Mouse (Mus musculus) forebrain, embryonic 15.5 days (tissue): ENCODE measurements around the gene Gm9195. TPM values are rescaled to one million over a fixed set of nuclear protein-coding genes. Genes with fewer than 3 reads are reported as not detected.
A peak's percentile ranks its signal among the peaks of the same experiment; 100 is the strongest.

Source experiments
- ATAC-seq: fragments of 200-750 bp; cut with Nextera tagmentation; replicated peaks from 2 replicates; pipeline ENCODE4 v1.8.0; 2017; ENCODE audit warnings: mild to moderate bottlenecking, moderate TSS enrichment, moderate library complexity
- H3K27ac ChIP-seq: fragments of 300-500 bp; sonication (generic); replicated peaks from 2 replicates; pipeline ENCODE4 v1.5.1; 2015; ENCODE audit warnings: mild to moderate bottlenecking, inconsistent platforms
- H3K27me3 ChIP-seq: fragments of 300-500 bp; sonication (generic); 2 replicates; pipeline ENCODE4 v1.6.1; 2015; ENCODE audit warnings: inconsistent platforms
- H3K36me3 ChIP-seq: fragments of 300-500 bp; sonication (generic); 2 replicates; pipeline ENCODE4 v1.6.1; 2015; ENCODE audit warnings: mild to moderate bottlenecking, inconsistent platforms
- H3K4me1 ChIP-seq: fragments of 300-500 bp; sonication (generic); 2 replicates; pipeline ENCODE4 v1.6.1; 2015; ENCODE audit warnings: inconsistent platforms
- H3K4me2 ChIP-seq: fragments of 300-500 bp; sonication (generic); replicated peaks from 2 replicates; pipeline ENCODE4 v1.6.1; 2015; ENCODE audit warnings: mild to moderate bottlenecking, inconsistent platforms
- H3K4me3 ChIP-seq: fragments of 300-500 bp; sonication (generic); 2 replicates; pipeline ENCODE4 v1.5.1; 2015; ENCODE audit warnings: mild to moderate bottlenecking, inconsistent platforms
- H3K9ac ChIP-seq: fragments of 300-500 bp; sonication (generic); replicated peaks from 2 replicates; pipeline ENCODE4 v1.6.1; 2015; ENCODE audit warnings: mild to moderate bottlenecking, inconsistent platforms
- H3K9me3 ChIP-seq: fragments of 300-500 bp; sonication (generic); 2 replicates; pipeline ENCODE4 v1.6.1; 2016; ENCODE audit warnings: inconsistent platforms
- WGBS: fragments of 180-500 bp; shearing (Covaris S2); methylation state at CpG from one replicate; pipeline ENCODE4 v1.1.7; 2015; ENCODE audit warnings: mixed read lengths; 5-methylcytosine and 5-hydroxymethylcytosine counted together
- polyA plus RNA-seq: library from polyadenylated mRNA; unstranded; fragments of >200 nt; fragmentation: Nextera tagmentation; extraction: Ambion mirVana; gene quantifications from 2 replicates; pipeline ENCODE4 v1.2.1, GENCODE M21; 2015

Gene Gm9195
- polyA plus RNA-seq, 1 experiment from 2014 or later: not detected

DNA sequence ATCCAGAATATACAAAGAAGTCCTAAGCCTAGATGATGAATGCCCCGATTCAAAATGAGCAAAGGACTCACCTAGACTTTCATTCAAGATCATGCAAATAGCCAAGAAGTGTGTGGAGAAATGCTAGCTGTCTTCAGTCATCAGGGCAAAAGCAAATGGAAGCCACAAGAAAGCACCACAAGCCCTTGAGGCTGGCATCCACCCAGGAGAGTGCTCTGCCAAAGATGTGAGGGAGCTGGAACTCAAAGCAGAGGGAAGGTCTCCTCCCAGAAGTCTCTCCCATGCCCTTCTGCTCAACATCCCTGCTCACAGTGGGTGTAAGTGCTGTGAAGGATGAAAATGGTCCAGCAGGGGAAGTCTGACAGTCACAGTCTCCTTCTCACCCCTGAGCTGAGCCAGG is 52.7 kb downstream of the Gm9195 start:
- H3K9ac ChIP-seq: no peak overlapping the region
- WGBS: 88% methylated on average over 1 of the region's 1 CpGs
- H3K9me3 ChIP-seq: no peaks in the 10 kb centered on the region
- no peaks in the 10 kb centered on the region for H3K27me3 ChIP-seq
- H3K4me1 ChIP-seq: no peaks in the 10 kb centered on the region
- ATAC-seq: no peak
- no peak overlapping the region for H3K27ac ChIP-seq
- H3K36me3 ChIP-seq: no peaks in the 10 kb centered on the region
- H3K4me2 ChIP-seq: no peak overlapping the region
- H3K4me3 ChIP-seq: no peak overlapping the region

- Histone ChIP-seq H3K27me3 (no peaks in the 10 kb centered on the region), H3K4me1 (peaks cover 8% of the 10 kb centered on the region; the same call in 1 of the 2 replicates), H3K9ac (no peak overlapping the region), H3K36me3 (no peaks in the 10 kb centered on the region), H3K27ac (no peak overlapping the region), H3K4me2 (no peak overlapping the region), H3K4me3 (no peak overlapping the region), H3K9me3 (no peaks in the 10 kb centered on the region)
- peak; percentile 92 for ATAC-seq
- WGBS: 33% methylated on average over 1 of the region's 1 CpGs
Observed at GRCm38 (mm10) chr14:72389696-72390095, 101.9 kb downstream of the Gm9195 start.

DNA sequence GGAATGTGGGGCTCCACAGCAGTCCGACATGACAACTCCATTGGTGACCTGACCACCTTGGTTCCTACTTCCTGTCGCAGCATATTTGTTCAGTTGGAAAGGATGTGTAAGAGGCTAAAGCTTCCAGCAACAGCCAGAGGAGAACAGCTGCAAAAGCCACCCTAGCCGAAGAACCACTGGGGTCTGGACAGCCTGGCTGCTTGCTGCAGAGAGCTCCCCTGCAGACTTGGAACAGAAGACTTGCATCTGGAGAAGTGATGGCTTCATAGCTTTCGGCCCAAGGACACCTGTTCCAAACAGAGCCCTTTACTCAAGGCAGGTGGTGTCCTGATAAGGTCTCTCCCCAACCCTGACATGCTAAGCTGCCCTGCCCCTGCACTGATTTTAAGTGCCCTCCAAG is 102.3 kb downstream of the Gm9195 start:
- no peaks in the 10 kb centered on the region for H3K36me3 ChIP-seq
- no peak for ATAC-seq
- 88% methylated on average over 4 of the region's 4 CpGs for WGBS

DNA sequence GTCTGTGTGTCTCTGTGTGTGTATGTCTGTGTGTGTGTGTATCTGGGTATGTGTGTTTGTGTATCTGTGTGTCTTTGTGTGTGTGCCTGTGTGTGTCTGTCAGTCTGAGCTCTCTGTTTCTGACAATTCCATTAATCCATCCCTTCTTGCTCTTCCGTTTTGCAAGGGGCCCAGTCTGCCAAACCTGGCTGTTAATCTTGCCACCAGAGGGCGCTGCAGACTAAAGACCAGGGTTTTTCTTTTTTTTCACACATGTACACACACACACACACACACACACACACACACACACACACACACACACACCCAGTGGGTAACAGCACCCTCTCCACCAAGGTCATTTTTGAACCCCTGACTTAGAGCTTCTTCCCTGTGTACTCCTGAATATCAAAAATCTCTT is 114.4 kb downstream of the Gm9195 start:
- no peaks in the 10 kb centered on the region for H3K9me3 ChIP-seq
- H3K4me3 ChIP-seq: no peak overlapping the region
- no peak for ATAC-seq
- H3K27ac ChIP-seq: no peak overlapping the region
- no peak overlapping the region for H3K9ac ChIP-seq
- no peaks in the 10 kb centered on the region for H3K36me3 ChIP-seq
- no peak overlapping the region for H3K4me2 ChIP-seq
- no peaks in the 10 kb centered on the region for H3K27me3 ChIP-seq
- 0% methylated on average over 2 of the region's 2 CpGs for WGBS
- no peaks in the 10 kb centered on the region for H3K4me1 ChIP-seq

More for the DNA sequence above, 102.3 kb downstream of the Gm9195 start:
- no peak overlapping the region for H3K4me3 ChIP-seq
- no peak overlapping the region for H3K9ac ChIP-seq
- no peaks in the 10 kb centered on the region for H3K9me3 ChIP-seq
- no peaks in the 10 kb centered on the region for H3K27me3 ChIP-seq
- no peak overlapping the region for H3K4me2 ChIP-seq
- no peak overlapping the region for H3K27ac ChIP-seq
- H3K4me1 ChIP-seq: peaks cover 8% of the 10 kb centered on the region; the same call in 1 of the 2 replicates

Other genes starting within 250 kb of the Gm9195 start
- gene Fndc3a, start 218.2 kb upstream of the Gm9195 start, polyA plus RNA-seq: 44.8 and 47.3 TPM in 2 replicates